Mouse (Mus musculus) liver, embryonic 12.5 days (tissue): ENCODE data around the gene Serpinb6e. TPM values are rescaled to one million over a fixed set of nuclear protein-coding genes. Genes with fewer than 3 reads are reported as not detected.

Source experiments
- ATAC-seq: fragments of 200-750 bp; cut with Nextera tagmentation; 2 replicates; pipeline ENCODE4 v1.8.0; 2017; ENCODE audit warnings: moderate number of reproducible peaks, mild to moderate bottlenecking, moderate library complexity
- H3K27ac ChIP-seq: fragments of 300-500 bp; sonication (generic); 2 replicates; pipeline ENCODE4 v1.5.1; 2016; ENCODE audit warnings: mild to moderate bottlenecking
- H3K27me3 ChIP-seq: fragments of 300-500 bp; sonication (generic); replicated peaks from 2 replicates; pipeline ENCODE4 v1.6.1; 2016; ENCODE audit warnings: mild to moderate bottlenecking, moderate library complexity
- H3K36me3 ChIP-seq: fragments of 300-500 bp; sonication (generic); 2 replicates; pipeline ENCODE4 v1.6.1; 2016; ENCODE audit warnings: mild to moderate bottlenecking, moderate library complexity
- H3K4me1 ChIP-seq: fragments of 300-500 bp; sonication (generic); 2 replicates; pipeline ENCODE4 v1.6.1; 2016
- H3K4me2 ChIP-seq: fragments of 300-500 bp; sonication (generic); 2 replicates; pipeline ENCODE4 v1.6.1; 2016; ENCODE audit warnings: mild to moderate bottlenecking, moderate library complexity
- H3K4me3 ChIP-seq: fragments of 300-500 bp; sonication (generic); 2 replicates; pipeline ENCODE4 v1.5.1; 2016; ENCODE audit warnings: mild to moderate bottlenecking, moderate library complexity
- H3K9ac ChIP-seq: fragments of 300-500 bp; sonication (generic); 2 replicates; pipeline ENCODE4 v1.6.1; 2016; ENCODE audit warnings: mild to moderate bottlenecking, moderate library complexity
- H3K9me3 ChIP-seq: fragments of 300-500 bp; sonication (generic); replicated peaks from 2 replicates; pipeline ENCODE4 v1.6.1; 2016; ENCODE audit warnings: mild to moderate bottlenecking, moderate library complexity
- WGBS: fragments of 180-500 bp; shearing (Covaris S2); methylation state at CpG from one replicate; pipeline ENCODE4 v1.1.7; 2016; ENCODE audit not compliant: insufficient replicate concordance; 5-methylcytosine and 5-hydroxymethylcytosine counted together
- polyA plus RNA-seq: library from polyadenylated mRNA; unstranded; fragments of >200 nt; fragmentation: Nextera tagmentation; extraction: Ambion mirVana; gene quantifications from 2 replicates; pipeline ENCODE4 v1.2.1, GENCODE M21; 2016

Gene Serpinb6e
- not detected in 2 replicates for polyA plus RNA-seq

GRCm38 (mm10) chr13:33843308-33843707 is at the start of gene Serpinb6e:
Gene Serpinb6e, minus strand, starts transcription at chr13:33843408.
- no peak for ATAC-seq
- WGBS: 25% methylated on average over 1 of the region's 1 CpGs

GRCm38 (mm10) chr13:33830751-33831150 is 12.5 kb downstream of the Serpinb6e start:
- Histone ChIP-seq H3K27ac (no peak overlapping the region), H3K4me3 (no peak overlapping the region), H3K9ac (no peak overlapping the region), H3K4me1 (no peaks in the 10 kb centered on the region), H3K4me2 (no peak overlapping the region), H3K9me3 (no peaks in the 10 kb centered on the region), H3K36me3 (no peaks in the 10 kb centered on the region), H3K27me3 (no peaks in the 10 kb centered on the region)
- no peak for ATAC-seq
- 64% methylated on average over 2 of the region's 2 CpGs for WGBS

More at GRCm38 (mm10) chr13:33843308-33843707, at the start of gene Serpinb6e:
- Histone ChIP-seq H3K9me3 (no peaks in the 10 kb centered on the region), H3K4me1 (no peaks in the 10 kb centered on the region), H3K27me3 (no peaks in the 10 kb centered on the region), H3K4me3 (no peak within 1 kb of the TSS), H3K36me3 (no peaks in the 10 kb centered on the region), H3K4me2 (no peak within 1 kb of the TSS), H3K27ac (no peak within 1 kb of the TSS), H3K9ac (no peak within 1 kb of the TSS)

GRCm38 (mm10) chr13:33823421-33823820 is 19.8 kb downstream of the Serpinb6e start:
- no peaks in the 10 kb centered on the region for H3K4me1 ChIP-seq
- no peak overlapping the region for H3K4me2 ChIP-seq
- no peak for ATAC-seq
- H3K36me3 ChIP-seq: no peaks in the 10 kb centered on the region
- no peak overlapping the region for H3K9ac ChIP-seq
- no peak overlapping the region for H3K27ac ChIP-seq
- no peaks in the 10 kb centered on the region for H3K27me3 ChIP-seq
- 0 out of 2 replicates have a peak, but pooled peaks cover 4% of the 10 kb centered on the region for H3K9me3 ChIP-seq
- no peak overlapping the region for H3K4me3 ChIP-seq

- ATAC-seq: no peak
- WGBS: 55% methylated on average over 5 of the region's 5 CpGs
Measured at GRCm38 (mm10) chr13:33821490-33822143, 21.6 kb downstream of the Serpinb6e start.

More at GRCm38 (mm10) chr13:33821490-33822143, 21.6 kb downstream of the Serpinb6e start:
- Histone ChIP-seq H3K4me1 (no peaks in the 10 kb centered on the region), H3K36me3 (no peaks in the 10 kb centered on the region), H3K4me2 (no peak overlapping the region), H3K9me3 (0 out of 2 replicates have a peak, but pooled peaks cover 4% of the 10 kb centered on the region), H3K27ac (no peak overlapping the region), H3K4me3 (no peak overlapping the region), H3K9ac (no peak overlapping the region), H3K27me3 (no peaks in the 10 kb centered on the region)

Other genes with a start within 250 kb of the Serpinb6e start
- not detected in 2 replicates for gene Serpinb6d, start 182.0 kb downstream of the Serpinb6e start, polyA plus RNA-seq
- not detected in 2 replicates for gene Serpinb6c, start 62.3 kb upstream of the Serpinb6e start, polyA plus RNA-seq
- 24.5 and 25.8 TPM in 2 replicates for gene Nqo2, start 121.3 kb upstream of the Serpinb6e start, polyA plus RNA-seq
- 19.6 and 20.2 TPM in 2 replicates for gene Ripk1, start 159.0 kb upstream of the Serpinb6e start, polyA plus RNA-seq
- gene Serpinb6a, start 159.4 kb upstream of the Serpinb6e start, polyA plus RNA-seq: 12.7 and 12.9 TPM in 2 replicates
- 29.2 and 29.3 TPM in 2 replicates for gene Bphl, start 194.2 kb upstream of the Serpinb6e start, polyA plus RNA-seq
- 67.3 and 68.1 TPM in 2 replicates for gene Tubb2a, start 234.6 kb upstream of the Serpinb6e start, polyA plus RNA-seq